Mouse (Mus musculus) activated CD4-positive, CD25-positive, alpha-beta regulatory T cell, adult 9 weeks (primary cell): Measurements from ENCODE around the gene Lpar2. TPM values are rescaled to one million over a fixed set of nuclear protein-coding genes. Genes with fewer than 3 reads are reported as not detected.

Experiments used
- polyA plus RNA-seq: library from polyadenylated mRNA; unstranded; fragments of 100-300 nt; shearing (Covaris generic); gene quantifications from one replicate; pipeline ENCODE4 v1.2.1, GENCODE M21; 2017

Gene Lpar2
- polyA plus RNA-seq: 0.61 TPM

DNA sequence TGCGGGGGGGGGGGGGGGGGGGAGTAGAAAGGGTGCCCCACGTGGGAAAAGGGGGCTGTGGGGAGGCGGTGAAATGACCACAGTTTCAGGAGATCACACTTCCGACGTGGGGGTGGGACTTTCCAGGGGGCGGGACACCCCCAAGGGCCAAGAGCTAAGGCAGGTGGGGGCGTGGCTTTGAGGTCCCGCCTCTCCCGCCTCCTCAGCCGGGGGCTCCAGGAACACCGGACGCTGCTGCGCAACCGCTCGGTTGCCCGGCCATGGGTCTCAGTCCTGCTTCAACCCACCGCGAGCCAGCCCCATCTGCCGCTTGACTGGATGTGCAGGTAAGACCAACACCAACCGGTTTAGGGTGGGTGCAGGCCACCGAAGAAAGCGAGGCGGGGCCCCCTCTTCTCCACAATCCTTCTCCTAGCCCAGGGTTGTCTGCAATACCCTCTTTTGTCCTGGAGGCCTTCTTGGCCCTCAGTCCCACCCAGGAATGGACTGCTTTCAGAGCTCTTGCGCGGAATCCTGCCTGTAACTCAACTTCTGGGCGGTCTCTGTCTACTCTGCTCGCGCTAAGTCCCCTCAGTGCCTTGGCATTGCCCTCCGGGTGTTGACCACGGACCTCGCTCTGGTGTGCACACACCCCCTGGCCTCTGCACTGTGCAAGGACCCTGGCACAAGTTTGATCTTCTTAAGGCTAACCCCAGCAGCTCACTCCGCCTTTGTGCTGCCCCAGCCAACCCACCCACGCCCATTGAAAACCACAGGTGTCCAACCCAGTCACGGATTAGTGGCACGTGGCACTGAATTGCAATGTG, at the start of gene Lpar2:
Lpar2 (plus strand) TSS at position 44 of the 806 bp plus-strand sequence.

GRCm38 (mm10) chr8:69774503-69775148, 47.6 kb upstream of the Lpar2 start, which contains the start of gene Gm20422:
Gene Gm20422 (minus strand): TSS chr8:69774886.

GRCm38 (mm10) chr8:69790773-69791367, 31.4 kb upstream of the Lpar2 start, which contains the start of the genes Atp13a1 and Zfp866:
Gene Atp13a1 (plus strand): TSS chr8:69791163.
Gene Zfp866 (minus strand): TSS chr8:69791178.

GRCm38 (mm10) chr8:69808094-69808863, 13.9 kb upstream of the Lpar2 start, which contains the start of gene Gmip:
Gene Gmip (plus strand): TSS chr8:69808679.

DNA sequence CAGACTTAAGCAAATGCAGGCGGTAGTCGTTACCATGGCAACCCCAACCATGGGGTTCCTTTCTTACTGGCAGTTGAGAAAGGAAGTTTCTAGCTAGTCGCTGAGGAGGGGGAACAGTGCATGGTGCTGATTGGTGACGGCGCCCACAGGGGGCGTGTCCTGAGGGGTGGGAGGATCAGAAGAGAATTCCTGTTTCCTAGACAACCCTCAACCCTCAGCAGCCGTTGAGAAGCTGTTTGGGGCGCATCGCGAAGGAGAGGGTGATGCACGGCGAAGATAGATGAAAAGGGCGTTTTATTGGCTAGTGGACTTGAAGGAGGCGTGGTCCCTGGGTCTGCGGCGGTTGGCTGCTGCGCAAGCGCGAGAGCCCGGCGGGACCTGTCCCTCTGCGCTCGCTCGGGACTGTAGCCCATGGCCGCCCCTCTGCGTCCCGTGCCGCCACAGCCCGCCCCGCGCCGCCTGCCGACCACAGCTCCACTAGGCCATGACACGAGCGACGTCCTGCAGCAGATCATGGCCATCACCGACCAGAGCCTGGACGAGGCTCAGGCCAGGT, 10.1 kb downstream of the Lpar2 start, which contains the start of gene Pbx4:
Pbx4 (plus strand) TSS at position 194 of the 556 bp plus-strand sequence.

Other genes starting within 250 kb of the Lpar2 start
- 31.6 TPM for gene Zfp868, start 196.9 kb upstream of the Lpar2 start, polyA plus RNA-seq
- gene Zfp964, start 167.9 kb upstream of the Lpar2 start, polyA plus RNA-seq: 0.37 TPM
- gene Zfp869, start 111.7 kb upstream of the Lpar2 start, polyA plus RNA-seq: 59.3 TPM
- gene Zfp963, start 72.5 kb upstream of the Lpar2 start, polyA plus RNA-seq: 10.9 TPM
- gene Gm20422, start 47.5 kb upstream of the Lpar2 start, polyA plus RNA-seq: not detected
- gene Atp13a1, start 31.3 kb upstream of the Lpar2 start, polyA plus RNA-seq: 20.3 TPM
- 33.3 TPM for gene Zfp866, start 31.3 kb upstream of the Lpar2 start, polyA plus RNA-seq
- 167 TPM for gene Gmip, start 13.8 kb upstream of the Lpar2 start, polyA plus RNA-seq
- gene Pbx4, start 10.1 kb downstream of the Lpar2 start, polyA plus RNA-seq: 26.4 TPM
- gene Cilp2, start 65.3 kb downstream of the Lpar2 start, polyA plus RNA-seq: not detected
- 1.6 TPM for gene Tssk6, start 79.8 kb downstream of the Lpar2 start, polyA plus RNA-seq
- gene Ndufa13, start 80.1 kb downstream of the Lpar2 start, polyA plus RNA-seq: 205 TPM
- gene Yjefn3, start 80.3 kb downstream of the Lpar2 start, polyA plus RNA-seq: 1.1 TPM
- 24.7 TPM for gene Gatad2a, start 174.0 kb downstream of the Lpar2 start, polyA plus RNA-seq
- gene Mau2, start 220.3 kb downstream of the Lpar2 start, polyA plus RNA-seq: 41.9 TPM
- gene Sugp1, start 220.4 kb downstream of the Lpar2 start, polyA plus RNA-seq: 68.9 TPM